Mouse (Mus musculus): ENCODE measurements around the gene Tcam1. TPM values are rescaled to one million over a fixed set of nuclear protein-coding genes. Genes with fewer than 3 reads are reported as not detected.

The Tcam1 gene
- total RNA-seq, 2 experiments from 2014 or later: not detected

- intact Hi-C loops (cut with DNase I): no loop called here
These were observed 1.5 kb upstream of the Tcam1 start for GRCm38 (mm10) chr11:106274971-106275411.

GRCm38 (mm10) chr11:106282452-106282851, 6.0 kb downstream of the Tcam1 start:
- intact Hi-C loops (cut with DNase I): no loop called here
- DNase-seq (ENCODE audit: extremely low spot score in 1 of 2, low spot score in 2 of 2): no peak
- Histone ChIP-seq H3K4me3 (no peak overlapping the region), H3K27ac (no peak overlapping the region)
- no peak for TF ChIP-seq CTCF (IDR thresholded peaks at IDR 0.05)

More at GRCm38 (mm10) chr11:106274971-106275411, 1.5 kb upstream of the Tcam1 start:
- DNase-seq (ENCODE audit: extremely low spot score in 1 of 2, low spot score in 2 of 2): no peak
- no peak for TF ChIP-seq CTCF (IDR thresholded peaks at IDR 0.05)
- Histone ChIP-seq H3K4me3 (no peak overlapping the region), H3K27ac (no peak overlapping the region)

GRCm38 (mm10) chr11:106283371-106283770, 6.9 kb downstream of the Tcam1 start:
- TF ChIP-seq CTCF (IDR thresholded peaks at IDR 0.05): no peak
- Histone ChIP-seq H3K27ac (no peak overlapping the region), H3K4me3 (no peak overlapping the region)
- no peak for DNase-seq (ENCODE audit: extremely low spot score in 1 of 2, low spot score in 2 of 2)
- intact Hi-C loops (cut with DNase I): no loop called here

GRCm38 (mm10) chr11:106284126-106284525, 7.7 kb downstream of the Tcam1 start:
- Histone ChIP-seq H3K4me3 (no peak overlapping the region), H3K27ac (no peak overlapping the region)
- DNase-seq (ENCODE audit: extremely low spot score in 1 of 2, low spot score in 2 of 2): no peak
- no peak for TF ChIP-seq CTCF (IDR thresholded peaks at IDR 0.05)
- intact Hi-C loops (cut with DNase I): no loop called here

- intact Hi-C loops (cut with DNase I): no loop called here
- no peak overlapping the region for H3K27ac ChIP-seq
- DNase-seq (ENCODE audit: extremely low spot score in 1 of 2, low spot score in 2 of 2): no peak
- no peak for TF ChIP-seq CTCF (IDR thresholded peaks at IDR 0.05)
- H3K4me3 ChIP-seq: no peak overlapping the region
These were observed 9.7 kb downstream of the Tcam1 start for GRCm38 (mm10) chr11:106286206-106286605.

GRCm38 (mm10) chr11:106286987-106287386, 10.5 kb downstream of the Tcam1 start:
- no peak for TF ChIP-seq CTCF (IDR thresholded peaks at IDR 0.05)
- intact Hi-C loops (cut with DNase I): no loop called here
- DNase-seq (ENCODE audit: extremely low spot score in 1 of 2, low spot score in 2 of 2): no peak
- Histone ChIP-seq H3K27ac (no peak overlapping the region), H3K4me3 (no peak overlapping the region)

- no peak for DNase-seq (ENCODE audit: extremely low spot score in 1 of 2, low spot score in 2 of 2)
- intact Hi-C loops (cut with DNase I): no loop called here
- Histone ChIP-seq H3K4me3 (no peak overlapping the region), H3K27ac (no peak overlapping the region)
- TF ChIP-seq CTCF (IDR thresholded peaks at IDR 0.05): peak; percentile 2; the same call in 1 of the 2 replicates
These were observed 12.9 kb downstream of the Tcam1 start for GRCm38 (mm10) chr11:106289369-106289768.

GRCm38 (mm10) chr11:106290376-106290775, 13.9 kb downstream of the Tcam1 start:
- Histone ChIP-seq H3K4me3 (no peak overlapping the region), H3K27ac (no peak overlapping the region)
- no peak for TF ChIP-seq CTCF (IDR thresholded peaks at IDR 0.05)
- intact Hi-C loops (cut with DNase I): no loop called here
- no peak for DNase-seq (ENCODE audit: extremely low spot score in 1 of 2, low spot score in 2 of 2)

- no peak; the same call in 1 of the 2 replicates for TF ChIP-seq CTCF (IDR thresholded peaks at IDR 0.05)
- intact Hi-C loops (cut with DNase I): no loop called here
- no peak overlapping the region for H3K27ac ChIP-seq
- H3K4me3 ChIP-seq: no peak overlapping the region
- DNase-seq (ENCODE audit: extremely low spot score in 1 of 2, low spot score in 2 of 2): no peak
These were observed 15.4 kb downstream of the Tcam1 start for GRCm38 (mm10) chr11:106291861-106292260.

- intact Hi-C loops (cut with DNase I): loop anchor here (2.0 to 5.0 kb wide), 2 partner anchors 66 to 89 kb away; partner anchors contain the start of gene Prr29
- no peak for TF ChIP-seq CTCF (IDR thresholded peaks at IDR 0.05)
- no peak within 1 kb of the TSS for H3K27ac ChIP-seq
- no peak within 1 kb of the TSS for H3K4me3 ChIP-seq
- no peak for DNase-seq (ENCODE audit: extremely low spot score in 1 of 2, low spot score in 2 of 2)
These were observed 25.3 kb downstream of the Tcam1 start, which contains the start of gene Gh for GRCm38 (mm10) chr11:106301765-106302164. Gh (minus strand) TSS chr11:106301865.

GRCm38 (mm10) chr11:106302634-106303033, 26.2 kb downstream of the Tcam1 start:
- peak; percentile 66 for TF ChIP-seq CTCF (IDR thresholded peaks at IDR 0.05)
- Histone ChIP-seq H3K4me3 (no peak overlapping the region), H3K27ac (no peak overlapping the region)
- intact Hi-C loops (cut with DNase I): loop anchor here (2.0 to 5.0 kb wide), 2 partner anchors 65 to 88 kb away; partner anchors contain the start of gene Prr29
- peak; percentile 22 to 59 for DNase-seq (ENCODE audit: extremely low spot score in 1 of 2, low spot score in 2 of 2)

GRCm38 (mm10) chr11:106305348-106306064, 29.0 kb downstream of the Tcam1 start:
- Histone ChIP-seq H3K27ac (no peak overlapping the region), H3K4me3 (no peak overlapping the region)
- TF ChIP-seq CTCF (IDR thresholded peaks at IDR 0.05): no peak
- intact Hi-C loops (cut with DNase I): no loop called here
- DNase-seq (ENCODE audit: extremely low spot score in 1 of 2, low spot score in 2 of 2): no peak

GRCm38 (mm10) chr11:106306065-106306385, 29.6 kb downstream of the Tcam1 start:
- no peak for TF ChIP-seq CTCF (IDR thresholded peaks at IDR 0.05)
- H3K27ac ChIP-seq: no peak overlapping the region
- no peak for DNase-seq (ENCODE audit: extremely low spot score in 1 of 2, low spot score in 2 of 2)
- H3K4me3 ChIP-seq: no peak overlapping the region
- intact Hi-C loops (cut with DNase I): no loop called here

All from left cerebral cortex, adult 2 months (tissue).